Mouse (Mus musculus): ENCODE data around the gene Gipc2. TPM values are rescaled to one million over a fixed set of nuclear protein-coding genes. Genes with fewer than 3 reads are reported as not detected.
A peak's percentile ranks its signal among the peaks of the same experiment; 100 is the strongest.

Gipc2 gene
- polyA plus RNA-seq, 1 experiment from 2014 or later = 15.2 TPM

DNA sequence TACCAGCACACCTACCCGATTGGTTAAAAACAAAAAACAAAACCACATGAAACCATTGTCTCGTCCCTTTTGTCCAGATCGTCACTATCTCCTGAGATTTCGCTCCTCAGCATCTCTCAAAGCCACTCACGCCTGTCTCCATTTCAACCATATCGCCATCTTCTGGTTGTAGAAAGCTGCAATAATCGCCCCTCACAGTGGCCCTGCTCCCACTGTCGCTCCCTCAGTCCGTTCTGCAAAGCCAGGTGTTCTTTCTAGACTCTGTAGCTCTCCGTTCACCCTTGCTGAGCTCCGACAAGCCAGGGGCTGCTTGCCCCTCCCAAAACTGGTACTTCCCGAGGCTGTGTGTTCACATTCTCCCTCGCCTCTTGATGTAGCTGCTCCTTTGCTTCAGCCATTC, 99.3 kb downstream of the Gipc2 start:
- Histone ChIP-seq H3K9ac (replicated peaks; ENCODE audit: low read depth, low read length) (no peak overlapping the region), H3K4me2 (ENCODE audit: low read depth, low read length) (0 out of 2 replicates have a peak overlapping the region, but pooled peaks have one; percentile 18), H3K4me3 (ENCODE audit: low read depth, low read length) (no peak overlapping the region), H3K27me3 (ENCODE audit: control insufficient read depth, insufficient read depth, low read length) (no peaks in the 10 kb centered on the region), H3K36me3 (ENCODE audit: control insufficient read depth, insufficient read depth, low read length) (no peaks in the 10 kb centered on the region), H3K27ac (ENCODE audit: low read depth, low read length) (no peak overlapping the region), H3K4me1 (ENCODE audit: control insufficient read depth, insufficient read depth, low read length) (no peaks in the 10 kb centered on the region), H3K9me3 (ENCODE audit: control insufficient read depth, low read length) (no peaks in the 10 kb centered on the region)
- 37% methylated on average over 13 of the region's 13 CpGs for WGBS
- ATAC-seq (ENCODE audit: low read depth) = peak; percentile 61; the same call in 1 of the 2 replicates

DNA sequence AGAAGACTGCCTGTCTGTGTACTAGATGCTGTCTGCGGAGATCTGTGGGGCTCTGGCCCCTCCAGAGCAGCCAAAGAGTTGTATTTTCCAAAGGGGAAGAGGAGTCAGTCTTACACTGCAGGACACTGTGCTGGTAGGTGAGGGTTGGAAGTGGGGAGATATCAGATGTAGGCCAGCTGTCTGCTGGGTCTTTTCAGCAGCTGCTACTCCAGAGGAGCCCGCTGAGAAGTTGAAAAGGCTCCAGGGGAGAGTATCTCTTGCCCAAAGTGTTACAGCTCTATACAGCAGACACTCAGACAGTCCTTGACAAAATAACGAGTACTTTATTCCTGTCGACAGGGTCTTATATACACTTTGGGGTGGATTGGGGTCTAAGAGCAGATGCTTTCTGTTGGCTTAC, 100.2 kb downstream of the Gipc2 start:
- Histone ChIP-seq H3K9ac (replicated peaks; ENCODE audit: low read depth, low read length) (no peak overlapping the region), H3K27me3 (ENCODE audit: control insufficient read depth, insufficient read depth, low read length) (no peaks in the 10 kb centered on the region), H3K4me2 (ENCODE audit: low read depth, low read length) (no peak overlapping the region), H3K4me3 (ENCODE audit: low read depth, low read length) (no peak overlapping the region), H3K36me3 (ENCODE audit: control insufficient read depth, insufficient read depth, low read length) (no peaks in the 10 kb centered on the region), H3K4me1 (ENCODE audit: control insufficient read depth, insufficient read depth, low read length) (no peaks in the 10 kb centered on the region), H3K9me3 (ENCODE audit: control insufficient read depth, low read length) (no peaks in the 10 kb centered on the region), H3K27ac (ENCODE audit: low read depth, low read length) (no peak overlapping the region)
- ATAC-seq (ENCODE audit: low read depth) = no peak
- 65% methylated on average over 4 of the region's 4 CpGs for WGBS

DNA sequence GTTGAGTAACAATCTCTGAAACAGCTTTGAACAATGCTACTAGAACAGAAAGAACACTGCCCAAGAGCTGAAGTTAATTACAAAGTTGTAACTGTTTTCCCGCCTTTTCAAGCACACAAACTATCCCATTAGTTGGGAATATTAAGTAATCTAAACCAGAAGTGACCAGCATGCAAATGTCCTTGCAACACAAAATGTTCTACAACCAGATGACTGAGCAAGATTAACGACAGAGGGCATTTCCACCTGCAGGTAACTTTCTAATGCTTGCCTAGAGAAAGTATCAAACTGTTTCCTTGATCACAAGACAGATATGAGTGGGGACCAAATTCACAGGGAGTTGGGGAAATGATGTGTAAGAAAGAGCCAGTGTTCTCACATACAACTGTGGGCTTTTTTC, 101.9 kb downstream of the Gipc2 start:
- no peaks in the 10 kb centered on the region for H3K4me1 ChIP-seq (ENCODE audit: control insufficient read depth, insufficient read depth, low read length)
- no peak for ATAC-seq (ENCODE audit: low read depth)
- no peak overlapping the region for H3K27ac ChIP-seq (ENCODE audit: low read depth, low read length)
- H3K36me3 ChIP-seq (ENCODE audit: control insufficient read depth, insufficient read depth, low read length) = no peaks in the 10 kb centered on the region
- no peak overlapping the region for H3K4me3 ChIP-seq (ENCODE audit: low read depth, low read length)
- no peak overlapping the region for H3K9ac ChIP-seq (replicated peaks; ENCODE audit: low read depth, low read length)
- H3K27me3 ChIP-seq (ENCODE audit: control insufficient read depth, insufficient read depth, low read length) = no peaks in the 10 kb centered on the region
- H3K9me3 ChIP-seq (ENCODE audit: control insufficient read depth, low read length) = no peaks in the 10 kb centered on the region
- 80% methylated on average over 2 of the region's 2 CpGs for WGBS
- no peak overlapping the region for H3K4me2 ChIP-seq (ENCODE audit: low read depth, low read length)

DNA sequence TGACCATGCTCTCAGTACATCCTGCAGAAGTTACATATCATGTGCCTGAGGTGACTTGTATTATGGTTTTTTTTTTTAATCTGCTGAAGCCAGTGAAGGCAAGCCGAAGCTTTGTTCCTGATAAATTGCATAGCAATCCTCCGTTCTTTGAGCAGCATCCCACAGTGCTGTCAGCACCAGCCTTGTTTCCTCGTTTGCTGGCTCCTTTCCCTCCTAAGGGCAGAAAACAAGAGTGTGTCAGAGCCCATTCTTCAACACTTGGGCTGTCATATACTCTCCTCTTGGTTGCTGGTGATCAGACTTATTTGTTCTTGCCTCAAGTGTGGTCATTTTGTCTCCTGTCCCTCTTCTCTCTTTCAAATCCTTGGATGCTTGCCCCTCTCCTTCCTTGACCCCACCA, 103.2 kb downstream of the Gipc2 start:
- no peak overlapping the region for H3K9ac ChIP-seq (replicated peaks; ENCODE audit: low read depth, low read length)
- 72% methylated on average over 3 of the region's 3 CpGs for WGBS
- H3K27me3 ChIP-seq (ENCODE audit: control insufficient read depth, insufficient read depth, low read length) = no peaks in the 10 kb centered on the region
- no peaks in the 10 kb centered on the region for H3K36me3 ChIP-seq (ENCODE audit: control insufficient read depth, insufficient read depth, low read length)
- no peak for ATAC-seq (ENCODE audit: low read depth)
- H3K9me3 ChIP-seq (ENCODE audit: control insufficient read depth, low read length) = no peaks in the 10 kb centered on the region
- no peak overlapping the region for H3K4me3 ChIP-seq (ENCODE audit: low read depth, low read length)
- H3K4me1 ChIP-seq (ENCODE audit: control insufficient read depth, insufficient read depth, low read length) = no peaks in the 10 kb centered on the region
- no peak overlapping the region for H3K4me2 ChIP-seq (ENCODE audit: low read depth, low read length)
- H3K27ac ChIP-seq (ENCODE audit: low read depth, low read length) = no peak overlapping the region

DNA sequence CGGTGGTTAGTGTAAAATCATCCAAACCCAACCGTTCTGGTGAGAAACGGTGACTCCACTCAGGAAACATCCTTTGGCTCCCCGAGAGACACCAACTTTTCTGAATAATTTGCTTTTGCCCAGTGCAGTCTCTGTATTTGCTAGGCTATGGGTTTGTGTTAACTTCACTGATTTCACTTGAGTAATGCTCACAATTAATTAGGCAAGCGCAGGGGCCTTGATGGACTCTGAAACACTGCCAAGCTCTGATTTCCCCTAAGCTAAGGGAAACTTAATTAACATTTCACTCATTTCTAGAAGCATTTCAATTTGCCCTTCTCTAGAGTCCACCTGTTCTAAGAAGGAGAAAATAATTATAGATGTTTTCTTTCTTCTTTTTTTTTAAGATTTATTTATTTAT, 104.9 kb downstream of the Gipc2 start:
- Histone ChIP-seq H3K4me3 (ENCODE audit: low read depth, low read length) (no peak overlapping the region), H3K9ac (replicated peaks; ENCODE audit: low read depth, low read length) (no peak overlapping the region), H3K27ac (ENCODE audit: low read depth, low read length) (no peak overlapping the region), H3K4me1 (ENCODE audit: control insufficient read depth, insufficient read depth, low read length) (no peaks in the 10 kb centered on the region), H3K9me3 (ENCODE audit: control insufficient read depth, low read length) (no peaks in the 10 kb centered on the region), H3K36me3 (ENCODE audit: control insufficient read depth, insufficient read depth, low read length) (no peaks in the 10 kb centered on the region), H3K27me3 (ENCODE audit: control insufficient read depth, insufficient read depth, low read length) (no peaks in the 10 kb centered on the region), H3K4me2 (ENCODE audit: low read depth, low read length) (no peak overlapping the region)
- 89% methylated on average over 5 of the region's 5 CpGs for WGBS
- ATAC-seq (ENCODE audit: low read depth) = no peak

DNA sequence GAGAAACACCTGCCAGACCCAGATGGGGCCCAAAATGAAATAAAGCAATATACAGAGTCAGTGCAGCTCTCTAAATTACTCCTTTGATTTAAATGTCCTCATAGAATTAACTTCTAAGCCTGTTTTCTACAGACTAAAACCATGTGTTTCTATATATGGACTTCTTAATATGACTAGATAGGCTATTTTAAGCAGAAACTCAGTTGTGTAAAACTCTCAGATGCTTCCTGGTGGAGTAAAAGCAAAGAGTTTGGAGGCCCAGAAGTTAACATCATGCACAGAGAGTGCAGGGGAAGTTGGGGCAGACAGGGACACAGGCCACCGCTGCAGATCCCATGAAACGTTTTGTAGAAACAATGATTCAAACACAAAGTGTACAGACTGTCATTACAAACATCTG, 107.8 kb downstream of the Gipc2 start:
- WGBS = 93% methylated on average over 2 of the region's 2 CpGs
- no peak overlapping the region for H3K4me2 ChIP-seq (ENCODE audit: low read depth, low read length)
- H3K9ac ChIP-seq (replicated peaks; ENCODE audit: low read depth, low read length) = no peak overlapping the region
- H3K9me3 ChIP-seq (ENCODE audit: control insufficient read depth, low read length) = no peaks in the 10 kb centered on the region
- no peak overlapping the region for H3K27ac ChIP-seq (ENCODE audit: low read depth, low read length)
- H3K4me1 ChIP-seq (ENCODE audit: control insufficient read depth, insufficient read depth, low read length) = no peaks in the 10 kb centered on the region
- no peaks in the 10 kb centered on the region for H3K27me3 ChIP-seq (ENCODE audit: control insufficient read depth, insufficient read depth, low read length)
- H3K36me3 ChIP-seq (ENCODE audit: control insufficient read depth, insufficient read depth, low read length) = no peaks in the 10 kb centered on the region
- no peak for ATAC-seq (ENCODE audit: low read depth)
- H3K4me3 ChIP-seq (ENCODE audit: low read depth, low read length) = no peak overlapping the region

DNA sequence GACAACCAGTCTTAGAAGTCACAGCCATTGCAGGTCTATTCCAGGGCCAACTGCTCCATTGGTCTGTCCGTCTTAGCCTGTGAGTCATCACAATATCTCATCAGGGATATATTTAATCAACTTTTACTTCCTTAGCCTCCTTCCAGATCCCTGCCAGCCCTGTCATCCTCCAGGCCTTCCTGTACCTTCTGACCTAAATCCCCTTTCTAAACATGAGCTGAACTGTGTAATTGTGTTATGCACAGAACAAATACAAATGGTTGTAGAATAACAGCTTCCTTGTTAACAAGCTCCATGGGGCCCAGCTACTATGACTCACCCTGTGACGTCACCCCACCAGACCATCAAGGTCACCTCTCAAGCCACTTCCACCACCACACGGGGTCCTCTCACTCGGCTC, 111.8 kb downstream of the Gipc2 start:
- H3K27ac ChIP-seq (ENCODE audit: low read depth, low read length) = no peak overlapping the region
- no peak overlapping the region for H3K4me3 ChIP-seq (ENCODE audit: low read depth, low read length)
- no peaks in the 10 kb centered on the region for H3K27me3 ChIP-seq (ENCODE audit: control insufficient read depth, insufficient read depth, low read length)
- no peaks in the 10 kb centered on the region for H3K4me1 ChIP-seq (ENCODE audit: control insufficient read depth, insufficient read depth, low read length)
- no peaks in the 10 kb centered on the region for H3K9me3 ChIP-seq (ENCODE audit: control insufficient read depth, low read length)
- WGBS = 75% methylated on average over 4 of the region's 4 CpGs
- H3K4me2 ChIP-seq (ENCODE audit: low read depth, low read length) = no peak overlapping the region
- no peak overlapping the region for H3K9ac ChIP-seq (replicated peaks; ENCODE audit: low read depth, low read length)
- no peaks in the 10 kb centered on the region for H3K36me3 ChIP-seq (ENCODE audit: control insufficient read depth, insufficient read depth, low read length)
- ATAC-seq (ENCODE audit: low read depth) = no peak

DNA sequence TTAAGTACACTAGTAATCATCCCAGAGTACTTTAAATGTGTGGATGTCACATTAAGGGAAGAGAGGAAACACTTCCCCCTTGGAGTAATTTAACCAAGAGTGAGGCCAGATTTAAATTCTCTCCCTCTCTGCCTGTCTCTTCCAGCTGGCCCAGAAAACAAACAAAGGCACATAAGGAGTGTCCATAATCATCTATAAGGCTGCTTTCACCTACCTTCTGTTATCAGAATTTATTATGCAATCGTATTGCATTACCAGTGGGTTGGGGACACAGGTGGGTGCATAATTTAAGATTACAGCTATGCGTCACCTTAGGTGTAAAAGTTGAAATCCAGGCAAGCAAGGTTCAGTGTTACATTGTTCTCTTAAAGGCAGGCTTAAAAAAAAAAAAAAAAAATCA, 114.1 kb downstream of the Gipc2 start:
- no peaks in the 10 kb centered on the region for H3K36me3 ChIP-seq (ENCODE audit: control insufficient read depth, insufficient read depth, low read length)
- whole genome bisulfite sequencing = 94% methylated on average over 2 of the region's 2 CpGs
- H3K27me3 ChIP-seq (ENCODE audit: control insufficient read depth, insufficient read depth, low read length) = no peaks in the 10 kb centered on the region
- H3K9me3 ChIP-seq (ENCODE audit: control insufficient read depth, low read length) = no peaks in the 10 kb centered on the region
- H3K9ac ChIP-seq (replicated peaks; ENCODE audit: low read depth, low read length) = no peak overlapping the region
- H3K4me1 ChIP-seq (ENCODE audit: control insufficient read depth, insufficient read depth, low read length) = no peaks in the 10 kb centered on the region
- H3K4me2 ChIP-seq (ENCODE audit: low read depth, low read length) = no peak overlapping the region
- ATAC-seq (ENCODE audit: low read depth) = no peak
- no peak overlapping the region for H3K4me3 ChIP-seq (ENCODE audit: low read depth, low read length)
- H3K27ac ChIP-seq (ENCODE audit: low read depth, low read length) = no peak overlapping the region

DNA sequence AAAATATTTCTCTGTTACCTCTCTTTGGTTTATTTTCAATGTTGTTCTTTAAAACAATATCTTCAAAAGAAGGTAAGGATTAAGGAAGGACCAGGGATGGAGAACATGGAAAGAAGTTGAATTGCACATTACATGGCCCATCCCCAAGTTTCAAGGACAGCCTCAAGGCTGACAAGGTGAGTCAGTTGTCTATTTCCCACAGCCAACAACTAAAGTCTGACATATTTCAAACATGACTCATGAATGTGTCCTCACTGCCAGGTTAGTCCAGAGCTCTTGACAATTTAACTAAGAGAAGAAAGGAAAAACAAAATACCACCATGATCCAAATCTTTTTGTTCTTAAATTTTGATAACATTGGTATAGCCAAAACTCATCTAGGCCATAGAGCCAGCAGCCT, 118.1 kb downstream of the Gipc2 start:
- H3K4me1 ChIP-seq (ENCODE audit: control insufficient read depth, insufficient read depth, low read length) = no peaks in the 10 kb centered on the region
- no peak overlapping the region for H3K4me3 ChIP-seq (ENCODE audit: low read depth, low read length)
- no peaks in the 10 kb centered on the region for H3K9me3 ChIP-seq (ENCODE audit: control insufficient read depth, low read length)
- H3K27ac ChIP-seq (ENCODE audit: low read depth, low read length) = no peak overlapping the region
- no peaks in the 10 kb centered on the region for H3K36me3 ChIP-seq (ENCODE audit: control insufficient read depth, insufficient read depth, low read length)
- no peak overlapping the region for H3K4me2 ChIP-seq (ENCODE audit: low read depth, low read length)
- no peaks in the 10 kb centered on the region for H3K27me3 ChIP-seq (ENCODE audit: control insufficient read depth, insufficient read depth, low read length)
- no peak overlapping the region for H3K9ac ChIP-seq (replicated peaks; ENCODE audit: low read depth, low read length)
- no peak for ATAC-seq (ENCODE audit: low read depth)

DNA sequence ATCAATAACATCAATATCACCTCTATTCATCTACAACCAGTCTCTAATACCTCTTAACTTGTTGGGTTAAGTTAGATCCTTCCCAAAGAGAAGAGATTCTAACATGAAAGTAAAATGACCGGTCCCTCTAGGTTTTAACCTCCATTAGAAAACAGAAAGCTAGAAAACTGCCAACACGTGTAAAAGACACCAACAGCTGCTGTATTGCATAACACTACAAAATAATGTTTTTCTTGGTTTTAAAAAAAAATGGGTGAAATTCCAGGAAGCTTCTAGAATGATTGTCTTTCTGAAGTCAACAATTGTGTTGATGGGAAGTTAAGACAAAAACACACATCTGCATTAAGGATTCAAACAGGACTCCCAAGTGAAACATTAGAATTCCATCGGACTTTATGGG, 119.1 kb downstream of the Gipc2 start:
- WGBS = 88% methylated on average over 3 of the region's 3 CpGs
- ATAC-seq (ENCODE audit: low read depth) = no peak
- H3K9me3 ChIP-seq (ENCODE audit: control insufficient read depth, low read length) = no peaks in the 10 kb centered on the region
- H3K4me2 ChIP-seq (ENCODE audit: low read depth, low read length) = no peak overlapping the region
- H3K4me1 ChIP-seq (ENCODE audit: control insufficient read depth, insufficient read depth, low read length) = no peaks in the 10 kb centered on the region
- H3K4me3 ChIP-seq (ENCODE audit: low read depth, low read length) = no peak overlapping the region
- no peaks in the 10 kb centered on the region for H3K36me3 ChIP-seq (ENCODE audit: control insufficient read depth, insufficient read depth, low read length)
- no peak overlapping the region for H3K27ac ChIP-seq (ENCODE audit: low read depth, low read length)
- no peaks in the 10 kb centered on the region for H3K27me3 ChIP-seq (ENCODE audit: control insufficient read depth, insufficient read depth, low read length)
- H3K9ac ChIP-seq (replicated peaks; ENCODE audit: low read depth, low read length) = no peak overlapping the region

All from neural tube, embryonic 14.5 days (tissue).